Mouse (Mus musculus) liver, adult (tissue): ENCODE data around the gene B4galt4.

Experiments
- GATA4 ChIP-seq: IDR thresholded peaks from 2 replicates; pipeline ENCODE4 v1.6.1; 2014; ENCODE audit warnings: mild to moderate bottlenecking, low read length; ENCODE audit not compliant: insufficient replicate concordance

B4galt4 gene

DNA sequence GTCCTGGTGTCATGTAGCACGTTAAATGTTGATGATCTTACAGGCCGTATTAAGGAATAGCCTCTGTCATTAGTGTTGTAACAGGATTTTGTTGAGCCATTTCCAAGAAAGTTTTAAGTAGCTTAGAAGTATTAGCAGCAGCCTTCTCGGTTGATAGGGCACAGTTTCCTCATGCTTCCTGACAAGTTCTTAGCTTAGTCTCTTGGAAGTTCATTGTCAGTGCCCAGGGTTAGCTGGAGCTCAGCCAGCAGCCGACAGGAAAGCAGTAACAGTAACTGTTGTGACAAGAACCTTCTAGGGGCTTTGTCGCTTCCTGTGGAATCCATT, 14.1 kb downstream of the B4galt4 start:
- TF ChIP-seq GATA4, result no peak

DNA sequence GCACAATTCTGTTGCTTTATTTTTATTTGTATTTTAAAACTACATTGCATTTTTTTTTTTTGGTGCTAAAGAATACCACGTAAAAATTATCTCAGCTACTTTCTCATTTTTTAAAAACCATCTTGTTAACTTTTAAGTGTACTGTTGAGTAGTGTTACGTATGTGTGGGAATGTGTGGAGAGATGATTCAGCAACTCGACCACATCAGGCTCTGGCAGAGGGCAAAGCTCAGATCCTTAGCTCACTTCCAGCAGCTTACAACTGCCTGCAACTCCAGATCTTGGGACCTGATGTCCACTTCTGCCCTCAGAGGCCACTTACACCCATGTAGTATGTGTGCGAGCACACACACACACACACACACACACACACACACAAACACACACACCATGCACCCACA, 14.5 kb downstream of the B4galt4 start:
- TF ChIP-seq GATA4, result no peak

DNA sequence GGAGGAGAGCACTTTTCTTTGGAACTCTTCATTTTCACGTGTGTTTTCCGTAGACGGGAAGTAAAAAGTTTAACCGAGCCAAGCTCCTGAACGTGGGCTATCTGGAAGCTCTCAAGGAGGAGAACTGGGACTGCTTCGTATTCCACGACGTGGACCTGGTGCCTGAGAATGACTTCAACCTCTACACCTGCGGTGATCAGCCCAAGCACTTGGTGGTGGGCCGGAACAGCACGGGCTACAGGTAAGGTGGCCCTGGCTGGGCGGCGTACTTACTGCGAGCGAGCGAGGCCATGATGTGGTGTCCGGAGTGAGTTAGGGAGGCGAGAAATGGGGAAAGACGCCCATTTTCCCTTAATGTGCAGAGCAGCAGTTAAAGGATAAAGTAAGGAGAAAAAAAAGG, 15.6 kb downstream of the B4galt4 start:
- TF ChIP-seq GATA4, result no peak

DNA sequence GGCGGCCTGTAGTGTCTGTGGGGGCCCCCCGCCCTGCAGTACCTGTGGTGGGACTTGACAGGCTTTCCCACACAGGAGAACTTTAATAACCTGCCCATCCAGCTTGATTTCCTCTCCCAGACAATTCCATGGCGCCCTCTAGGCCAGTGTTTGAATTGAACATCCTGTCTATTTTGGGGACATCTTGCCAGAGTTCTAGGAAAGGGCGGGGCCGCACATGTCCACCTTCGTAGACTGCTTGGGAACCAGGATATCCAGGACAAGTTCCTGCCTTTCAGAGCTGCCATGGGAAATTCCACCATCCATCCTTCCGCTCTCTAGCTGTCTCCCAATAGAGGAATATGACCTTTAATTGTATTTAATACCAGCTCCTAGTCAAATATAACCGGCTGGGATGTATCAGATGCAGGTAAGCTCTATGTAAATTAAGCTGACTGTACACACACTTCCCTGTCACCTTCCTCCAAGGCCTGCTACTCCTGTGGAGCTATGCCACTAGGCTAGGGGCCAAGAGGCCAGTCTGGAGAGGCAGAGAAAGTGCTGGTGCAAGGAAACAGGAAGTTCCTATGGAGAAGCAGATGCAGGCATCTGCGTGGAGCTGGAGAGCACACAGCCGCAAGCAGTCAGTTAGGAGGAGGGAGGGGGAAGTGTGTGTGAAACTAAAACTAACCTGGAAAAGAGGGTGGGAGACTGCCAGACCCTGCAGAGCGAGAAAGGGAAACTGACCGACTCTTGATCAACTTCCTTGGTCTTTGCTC, 16.2 kb downstream of the B4galt4 start:
- no peak for TF ChIP-seq GATA4

DNA sequence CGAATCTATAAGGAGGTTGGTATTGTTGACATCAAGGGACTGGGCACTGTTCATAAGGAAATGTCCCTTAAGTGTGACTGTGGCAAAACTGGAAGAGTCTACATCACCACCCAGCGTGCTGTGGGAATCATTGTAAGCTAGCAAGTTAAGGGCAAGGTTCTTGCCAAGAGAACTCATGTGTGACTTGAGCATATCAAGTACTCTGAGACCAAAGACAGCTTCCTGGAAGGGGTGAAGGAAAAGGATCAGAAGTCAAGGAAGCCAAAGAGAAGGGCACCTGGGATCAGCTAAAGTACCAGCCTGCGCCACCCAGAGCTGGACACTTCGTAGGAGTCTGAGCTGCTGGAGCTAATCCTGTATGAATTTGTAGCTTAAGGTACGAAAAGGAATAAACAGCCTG, 18.2 kb downstream of the B4galt4 start:
- TF ChIP-seq GATA4, result no peak

DNA sequence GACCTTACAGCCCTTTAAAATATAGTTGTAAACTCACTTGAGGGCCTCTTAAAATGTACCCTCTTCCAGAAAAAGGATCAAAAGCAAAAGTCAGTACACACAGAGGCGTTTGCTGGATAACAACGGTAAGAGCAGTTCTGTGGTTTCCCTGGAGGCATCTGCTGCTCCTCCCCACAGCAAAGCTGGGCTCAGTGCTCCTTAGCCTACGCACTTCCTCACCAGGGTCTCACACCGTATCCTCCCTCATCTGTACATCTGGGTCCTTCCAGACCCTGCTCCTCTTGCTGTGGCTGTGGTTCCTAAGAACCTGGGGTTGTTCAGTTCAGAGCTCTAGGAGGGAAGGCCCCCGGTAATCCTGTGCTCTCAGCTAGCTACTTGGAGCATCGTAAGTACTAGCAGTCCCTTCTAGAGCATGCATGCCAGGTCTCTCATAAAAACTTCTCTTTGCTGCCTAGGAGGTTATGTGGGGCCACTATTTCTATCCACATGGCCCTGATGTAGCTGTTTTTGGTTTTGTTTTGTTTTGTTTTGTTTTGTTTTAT, 18.8 kb downstream of the B4galt4 start:
- TF ChIP-seq GATA4, result no peak

DNA sequence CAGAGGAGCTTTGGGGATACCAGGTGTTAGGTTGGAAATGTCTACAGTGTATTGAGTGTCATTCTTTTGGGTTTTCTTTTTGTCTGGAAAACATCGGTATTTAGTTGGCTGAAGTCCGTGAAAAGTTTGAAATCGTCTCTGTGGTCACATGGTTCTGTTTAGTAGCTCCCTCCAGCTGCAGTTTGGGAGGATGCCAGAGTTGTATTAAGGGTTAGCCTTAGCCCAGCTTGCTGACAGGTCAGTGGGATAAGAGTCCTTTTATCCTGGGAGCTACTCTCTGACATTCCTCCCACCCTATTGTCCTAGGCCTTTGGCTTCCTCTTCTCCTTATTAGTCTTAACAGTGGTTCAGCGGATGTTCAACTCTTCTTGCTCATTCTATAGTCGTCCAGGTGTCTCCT, 19.9 kb downstream of the B4galt4 start:
- no peak for TF ChIP-seq GATA4

DNA sequence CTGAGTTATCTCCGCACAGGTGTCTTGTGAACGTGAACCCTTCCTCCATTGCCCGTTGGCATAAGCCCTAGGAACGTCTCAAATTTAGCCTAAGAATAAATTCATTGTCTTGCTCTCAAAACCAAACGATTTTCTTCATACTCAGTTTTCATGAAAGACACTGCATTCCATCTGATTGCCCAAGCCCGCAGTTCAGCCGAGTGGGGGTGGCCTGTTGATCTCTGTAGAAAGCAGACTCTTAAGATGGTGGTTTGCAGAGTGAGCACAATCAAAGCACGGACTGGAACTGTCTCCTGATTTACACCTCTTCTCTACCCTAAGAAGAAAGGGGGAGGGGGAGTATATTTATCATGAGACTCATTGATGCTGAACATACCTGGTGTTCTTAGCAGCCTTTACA, 20.3 kb downstream of the B4galt4 start:
- no peak for TF ChIP-seq GATA4

DNA sequence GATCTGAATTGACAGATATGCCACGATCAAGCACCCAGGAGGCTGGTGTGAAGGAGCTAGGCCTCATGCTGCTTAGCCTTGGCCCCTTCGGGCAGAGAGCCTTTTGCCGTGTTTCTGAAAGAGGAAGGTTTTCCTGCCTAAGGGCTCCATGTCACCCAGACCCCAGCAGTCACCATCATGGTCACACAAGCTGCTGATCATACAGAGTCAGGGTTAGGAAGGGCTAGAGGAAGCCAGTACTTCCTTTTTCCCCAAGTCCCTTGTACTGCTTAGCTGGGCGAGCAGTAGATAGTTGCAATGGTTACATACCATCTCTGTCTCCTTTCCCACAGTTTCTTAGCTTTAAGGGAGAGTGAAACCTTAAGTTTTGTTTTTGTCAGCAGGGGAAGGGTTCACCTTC, 21.4 kb downstream of the B4galt4 start:
- TF ChIP-seq GATA4, result no peak

DNA sequence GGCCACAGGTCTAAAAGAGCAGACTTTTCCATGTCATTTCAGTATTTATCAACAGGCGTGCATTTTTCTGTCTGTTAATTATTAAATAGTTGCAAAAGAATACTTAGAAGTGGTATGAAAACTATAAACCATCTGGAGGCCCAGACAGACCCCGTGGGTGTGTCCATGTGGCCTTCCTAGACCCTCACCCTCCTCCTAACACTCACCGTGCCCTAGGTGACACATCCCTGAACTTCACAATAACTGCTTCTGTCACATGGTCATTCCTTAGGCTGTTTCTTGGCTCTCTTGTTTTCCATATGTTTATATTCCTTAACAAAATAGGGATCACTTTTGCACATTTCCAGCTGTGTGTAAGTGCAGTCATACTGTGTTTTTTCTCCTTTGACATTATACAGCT, 24.6 kb downstream of the B4galt4 start:
- TF ChIP-seq GATA4, result no peak

DNA sequence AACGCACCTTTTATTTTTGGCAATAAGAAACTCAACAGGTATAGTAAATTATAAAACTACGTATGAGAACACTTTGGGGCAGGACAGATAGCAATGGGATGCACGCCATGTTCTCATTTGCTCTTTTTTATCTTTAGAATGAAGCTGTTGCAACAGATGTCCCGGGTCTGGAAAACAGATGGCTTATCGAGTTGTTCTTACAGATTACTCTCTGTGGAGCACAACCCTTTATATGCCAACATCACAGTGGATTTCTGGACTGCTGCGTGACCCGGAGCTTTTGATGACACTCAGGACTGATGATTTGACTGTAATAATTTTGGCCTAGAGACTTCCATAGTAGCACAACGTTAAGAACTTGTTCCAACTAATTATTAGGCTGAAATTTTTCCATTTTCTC, 25.7 kb downstream of the B4galt4 start:
- TF ChIP-seq GATA4, result no peak

DNA sequence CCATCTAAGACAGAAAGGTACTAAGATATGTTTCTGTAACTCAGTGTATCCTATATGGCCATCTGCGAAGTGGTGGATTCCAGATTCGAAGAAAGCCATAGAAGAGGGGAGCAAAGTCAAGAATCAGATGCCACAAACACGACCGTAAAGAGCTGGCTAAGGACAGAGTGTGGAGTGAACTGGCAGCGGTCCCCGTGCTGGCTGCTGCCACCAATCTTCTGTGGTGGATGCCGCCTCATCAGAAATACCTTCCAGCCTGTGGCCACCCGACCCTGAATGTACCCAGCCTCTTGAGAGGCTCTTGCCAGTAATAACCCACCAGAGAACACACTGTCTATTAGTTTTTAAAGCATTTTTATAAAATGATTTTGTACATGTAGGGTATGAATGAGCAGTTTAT, 26.3 kb downstream of the B4galt4 start:
- TF ChIP-seq GATA4, result no peak

DNA sequence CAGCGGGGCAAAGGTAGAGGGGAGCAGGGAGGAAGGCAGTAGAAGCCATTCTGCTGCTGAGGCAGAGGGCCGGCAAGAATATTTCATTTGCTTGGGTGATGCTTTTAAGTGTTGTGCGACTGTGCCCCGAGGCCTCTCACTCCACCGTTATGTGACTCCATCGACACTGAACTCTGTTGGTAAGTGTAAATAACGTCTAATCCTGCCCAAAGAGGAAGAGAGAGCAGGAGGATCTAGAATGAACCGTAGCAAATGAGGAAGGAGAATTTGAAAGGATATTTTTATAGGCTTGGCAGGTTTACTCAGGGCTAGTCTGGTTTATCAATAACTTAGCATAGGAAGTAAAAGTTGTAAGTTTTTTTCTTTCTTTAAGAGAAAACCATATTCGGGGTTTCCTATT, 27.5 kb downstream of the B4galt4 start:
- no peak for TF ChIP-seq GATA4

DNA sequence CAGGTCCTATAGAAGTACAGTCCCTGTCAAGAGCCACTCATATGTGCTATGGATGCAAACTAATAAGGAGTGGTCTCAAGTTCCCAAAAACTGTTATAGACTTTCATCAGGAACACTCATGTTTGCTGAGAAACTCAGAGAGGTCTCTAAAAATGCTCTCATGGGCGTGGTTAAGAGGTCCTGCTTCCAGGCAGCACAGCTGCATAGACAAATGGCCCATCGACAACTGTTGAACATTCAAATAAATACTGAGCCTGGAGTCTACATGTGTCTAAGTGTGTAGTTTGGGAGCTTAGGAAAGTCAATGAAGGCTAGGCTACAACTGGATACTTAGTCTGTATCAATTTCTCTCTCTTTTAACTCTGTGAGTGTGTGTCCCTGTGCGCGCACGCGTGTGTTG, 29.1 kb downstream of the B4galt4 start:
- TF ChIP-seq GATA4, result no peak

DNA sequence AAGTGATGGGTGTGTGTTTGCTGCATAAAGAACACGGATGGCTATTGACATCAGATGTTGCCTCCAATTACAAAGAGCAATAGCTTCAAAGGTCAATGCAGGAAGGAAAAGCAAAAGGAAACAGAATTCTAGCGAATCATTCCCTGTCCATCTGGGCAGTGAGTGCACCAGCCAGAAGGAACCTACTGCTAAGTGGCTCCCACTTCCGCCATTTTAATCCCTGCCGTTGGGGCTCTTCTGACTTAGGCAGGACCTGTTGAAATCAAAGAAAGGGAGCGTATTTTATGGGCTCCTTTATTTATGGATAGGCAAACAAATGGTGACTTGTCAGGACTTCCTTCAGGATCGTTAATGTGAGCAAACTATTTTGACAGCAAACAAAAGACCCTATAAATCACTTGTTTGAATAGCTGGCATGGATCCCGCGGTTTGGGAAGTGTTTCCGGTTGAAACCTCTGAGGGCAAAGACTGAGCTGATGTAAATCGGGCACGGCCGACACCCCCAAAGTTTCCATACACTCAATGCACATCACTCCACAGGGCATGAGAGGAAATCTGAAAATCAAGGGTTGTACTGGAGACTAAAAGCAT, 30.9 kb downstream of the B4galt4 start:
- TF ChIP-seq GATA4, result no peak

DNA sequence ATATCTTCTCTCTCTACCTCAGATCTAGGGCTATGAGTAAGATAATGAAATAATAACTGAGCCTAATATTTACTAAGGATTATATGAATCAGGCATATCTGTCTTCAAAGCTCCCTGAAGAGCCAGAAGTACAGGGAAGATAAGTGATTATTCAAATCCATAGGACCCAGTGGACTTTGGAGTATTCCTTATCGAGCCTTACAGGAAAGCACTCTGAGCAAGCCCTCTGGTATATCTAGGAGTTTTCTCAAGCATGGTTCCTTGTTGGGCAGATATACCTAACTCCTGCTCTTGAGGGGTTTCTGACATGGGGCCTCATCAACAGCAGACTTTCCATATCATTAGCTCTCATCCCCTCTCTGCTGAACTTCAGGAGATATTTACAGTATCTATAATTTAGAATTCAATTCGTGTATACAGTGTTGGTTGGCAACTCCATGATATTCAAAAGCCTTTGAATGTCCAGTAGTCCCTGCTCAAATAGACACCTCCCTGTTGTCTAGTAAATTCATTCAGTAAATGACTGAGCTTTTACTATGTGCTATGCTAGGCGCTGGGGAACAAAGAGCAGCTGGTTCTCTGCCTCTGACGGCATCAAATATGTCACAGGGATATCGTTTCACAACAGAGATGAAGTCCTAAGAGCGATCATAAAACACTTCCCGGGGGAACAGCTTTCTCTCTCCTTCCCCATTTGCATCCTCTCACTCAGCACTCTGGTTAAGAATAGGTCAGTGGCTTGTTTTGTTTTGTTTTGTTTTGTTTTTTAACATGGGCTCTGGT, 33.1 kb downstream of the B4galt4 start:
- no peak for TF ChIP-seq GATA4

DNA sequence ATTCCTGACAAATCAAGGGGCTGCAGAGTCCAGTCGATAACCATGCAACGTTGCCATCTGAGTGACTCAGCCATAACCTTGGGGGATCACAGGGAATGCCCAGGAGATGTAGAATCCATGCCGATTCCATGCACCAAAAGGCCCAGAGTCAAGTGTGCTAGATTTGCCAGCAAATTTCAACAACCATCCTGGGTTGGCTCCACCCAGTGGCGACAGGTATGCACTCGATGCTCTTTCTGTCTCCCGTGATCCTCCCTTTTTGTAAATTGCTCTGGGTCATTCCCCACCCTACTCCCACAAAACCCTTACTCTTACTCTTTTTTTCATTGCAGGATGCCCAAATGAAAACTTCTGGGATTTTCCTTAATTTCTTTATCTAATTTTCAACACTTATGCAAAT, 34.3 kb downstream of the B4galt4 start:
- no peak for TF ChIP-seq GATA4
